Mouse (Mus musculus) heart, adult 11 months (tissue): ENCODE results near the gene Ankrd11.
A peak's percentile ranks its signal among the peaks of the same experiment; 100 is the strongest.

ENCODE experiments used
- DNase-seq: peaks from one replicate; pipeline ENCODE4 v3.0.0; 2022

The Ankrd11 gene

DNA sequence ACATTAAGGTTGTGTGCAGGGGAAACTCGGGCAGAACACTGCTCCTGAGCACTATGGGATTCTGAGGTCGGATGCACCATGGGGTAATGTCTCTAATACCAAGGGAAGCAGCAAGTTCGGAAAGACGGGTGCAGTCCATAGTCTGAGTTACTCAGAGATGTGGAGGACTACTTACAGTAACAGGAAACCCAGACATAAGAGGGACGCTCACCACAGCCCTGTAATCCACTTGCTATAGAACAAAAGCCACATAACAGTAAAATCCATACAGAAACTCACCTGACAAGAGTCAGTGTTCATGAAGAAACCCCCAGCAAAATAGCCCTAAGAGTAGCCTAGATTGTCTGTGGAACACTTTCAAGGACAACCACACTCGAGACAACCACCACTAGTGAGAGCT lies 118.0 kb downstream of the Ankrd11 start:
- no peak for DNase-seq

DNA sequence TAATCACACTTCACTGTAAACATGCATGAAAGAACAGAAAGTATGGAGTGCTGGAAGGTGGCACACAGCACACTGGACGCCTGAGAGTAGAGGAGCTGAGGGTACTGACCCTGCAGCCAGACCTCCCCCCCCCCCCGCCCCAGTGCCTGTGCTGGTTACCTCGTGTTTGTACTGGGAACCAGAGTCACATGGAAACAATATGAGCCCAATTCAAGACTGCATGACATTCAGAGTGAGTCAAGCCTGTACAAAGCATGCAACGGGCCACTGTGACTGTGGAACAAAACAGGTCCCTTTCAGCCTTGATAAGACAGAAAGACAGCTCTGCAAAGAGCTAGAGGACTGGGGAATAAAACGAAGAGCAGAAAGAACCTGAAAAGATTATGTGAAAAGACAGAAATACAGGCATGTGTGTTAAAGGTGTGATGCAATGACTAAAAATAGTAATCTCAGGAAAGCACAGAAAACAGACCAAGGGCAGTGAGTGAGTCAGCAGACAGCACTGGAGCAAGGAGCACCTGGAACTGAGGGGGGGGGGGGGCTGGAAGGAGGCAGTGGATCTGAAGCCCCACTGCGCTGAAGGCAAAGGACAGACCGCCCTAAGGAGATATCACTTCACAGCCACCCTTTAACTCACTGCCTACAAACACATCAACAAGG lies 118.5 kb downstream of the Ankrd11 start:
- DNase-seq: peak; percentile 91

DNA sequence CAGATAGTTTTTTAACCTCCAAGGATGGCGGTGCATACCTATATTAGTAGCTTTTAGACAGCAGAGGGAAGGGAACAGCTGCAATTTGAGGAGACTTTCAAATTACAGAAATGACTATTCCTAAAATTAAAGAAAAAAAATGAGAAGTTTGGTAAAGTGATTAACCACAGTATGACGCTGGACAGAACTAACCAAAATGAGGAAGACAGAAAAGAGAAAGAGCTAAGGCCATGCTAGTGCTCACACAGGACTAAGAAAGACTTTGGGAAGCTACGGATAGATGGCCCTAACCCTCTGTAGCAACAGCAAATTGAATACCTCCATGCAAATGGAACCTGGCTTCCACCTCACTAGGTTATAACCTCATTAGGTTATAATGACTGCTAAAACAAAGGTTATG lies 119.1 kb downstream of the Ankrd11 start:
- DNase-seq: no peak

DNA sequence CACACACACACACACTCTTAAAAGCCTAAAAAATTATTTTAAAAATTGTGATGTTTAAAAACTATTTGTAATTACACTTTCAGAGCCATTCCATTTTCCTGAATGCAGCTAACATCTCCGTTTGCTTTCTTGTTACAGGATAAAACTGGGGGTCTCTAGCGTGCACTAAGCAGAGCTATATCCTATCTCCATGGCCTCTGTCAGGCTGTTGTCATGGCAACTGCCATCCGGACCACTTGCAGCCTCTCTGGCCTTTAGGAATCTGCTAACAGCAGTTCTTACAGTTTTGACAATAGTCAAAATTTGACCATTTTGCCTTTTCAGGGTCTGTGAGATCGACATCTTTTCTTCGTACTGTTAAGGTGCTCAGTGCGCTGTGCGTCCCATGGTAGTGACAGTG lies 121.2 kb downstream of the Ankrd11 start:
- no peak for DNase-seq

DNA sequence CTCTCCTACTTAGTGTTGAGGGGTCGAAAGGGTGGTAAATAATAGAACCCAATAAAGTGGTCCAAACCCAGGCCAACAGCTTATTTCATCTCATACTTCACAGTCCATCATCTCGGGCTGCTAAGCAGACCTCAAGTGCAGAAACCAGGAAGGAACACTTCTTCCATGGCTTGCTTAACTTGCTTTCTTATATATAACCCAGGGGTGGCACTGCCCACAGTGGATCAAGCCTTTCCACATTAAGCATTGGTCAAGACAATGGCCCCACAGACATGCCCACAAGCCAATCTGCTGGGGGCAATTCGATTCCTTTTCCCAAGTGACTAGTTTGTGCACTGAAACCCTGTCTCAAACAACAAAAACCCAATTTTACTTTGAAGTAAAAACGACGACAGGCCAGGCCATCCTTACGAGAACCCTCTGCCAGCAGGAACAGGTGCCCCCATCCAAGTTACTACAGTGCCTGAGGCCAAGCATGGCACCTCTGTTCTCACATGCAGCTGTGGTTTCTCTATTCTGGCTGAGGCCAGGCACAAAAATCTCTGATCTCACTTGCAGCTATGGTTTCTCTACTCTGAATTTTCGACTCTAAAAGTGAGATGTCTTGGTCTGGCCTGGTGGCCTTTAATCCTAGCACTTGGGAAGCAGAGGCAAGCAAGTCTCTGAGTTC lies 123.5 kb downstream of the Ankrd11 start:
- peak; percentile 75 for DNase-seq

DNA sequence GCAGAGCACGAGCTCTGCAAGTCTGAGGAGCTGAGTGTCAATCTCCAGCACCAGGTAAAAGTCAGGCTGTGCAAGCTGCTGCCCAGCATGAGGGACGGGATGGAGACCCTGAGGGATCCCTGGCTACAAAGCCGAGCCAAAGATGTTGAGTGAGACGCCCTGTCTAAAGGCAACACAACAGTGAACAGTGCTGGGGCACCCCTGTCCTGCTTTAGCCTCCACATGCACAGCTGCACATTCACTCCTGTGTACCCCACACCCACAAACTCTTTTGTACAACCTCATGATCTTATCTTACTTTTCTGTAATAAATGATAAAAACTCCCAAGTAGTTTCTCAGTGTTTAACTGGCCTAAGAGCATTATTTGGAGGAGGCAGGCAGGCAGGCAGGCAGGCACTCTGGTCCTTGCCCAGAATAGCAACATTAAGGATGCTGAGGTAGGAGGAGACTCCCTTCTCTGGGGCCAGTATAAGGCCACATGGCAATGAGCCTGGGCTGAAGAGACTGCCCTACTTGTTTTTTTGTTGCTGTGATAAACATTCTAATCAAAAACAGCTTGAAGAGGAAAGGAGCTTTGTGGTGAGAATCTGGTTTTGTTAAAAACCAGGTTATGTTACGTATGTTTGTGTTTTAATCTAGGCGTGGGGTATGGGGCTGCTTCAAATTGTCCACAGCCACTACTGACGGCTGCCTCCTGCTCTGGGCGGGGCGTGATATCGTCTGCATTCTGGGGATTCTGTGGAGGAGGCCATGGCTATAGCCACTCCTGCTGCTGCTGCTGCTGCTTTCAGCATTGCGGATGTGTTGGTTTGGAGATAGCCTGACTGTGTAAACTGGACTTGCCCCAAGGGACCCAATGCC lies 124.3 kb downstream of the Ankrd11 start:
- DNase-seq: peak; percentile 97

DNA sequence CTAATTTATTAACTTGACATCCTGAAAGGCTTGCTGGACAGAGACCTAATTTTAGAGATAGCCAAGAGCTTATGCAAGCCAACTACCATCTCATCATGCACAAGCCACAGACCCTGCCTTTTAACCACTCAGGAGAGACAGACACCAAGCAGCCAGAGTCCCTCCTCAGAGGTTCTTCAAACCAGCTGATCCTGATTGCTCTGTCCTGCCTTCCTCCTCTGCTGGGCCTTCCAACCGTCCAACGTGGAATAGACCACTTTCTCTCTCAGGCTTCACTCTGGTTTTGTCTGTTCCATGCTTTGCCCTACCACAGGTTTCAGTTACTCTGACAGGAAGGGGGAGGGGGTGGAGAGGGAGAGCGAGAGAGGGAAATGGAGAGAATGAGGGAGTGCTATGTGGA lies 125.3 kb downstream of the Ankrd11 start:
- DNase-seq: peak; percentile 73

DNA sequence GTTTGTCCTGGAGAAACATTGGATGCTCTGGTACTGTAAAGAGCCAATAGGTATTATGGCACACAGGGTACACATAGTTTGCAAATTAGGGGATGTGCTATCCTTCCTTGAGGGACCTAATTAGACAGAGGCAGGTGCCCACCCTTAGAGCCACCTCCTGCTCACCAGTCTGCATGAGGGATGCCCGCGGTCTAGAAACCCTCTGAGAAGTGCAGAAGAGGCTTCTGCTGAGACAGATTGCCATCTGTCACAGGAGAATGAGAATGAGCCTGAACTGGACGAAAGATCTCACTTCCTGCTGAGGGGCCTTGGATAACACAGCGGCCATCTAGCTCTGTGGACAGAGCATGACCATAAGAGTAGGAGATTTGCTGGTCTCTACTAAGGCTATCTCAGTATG lies 129.2 kb downstream of the Ankrd11 start:
- DNase-seq: no peak

DNA sequence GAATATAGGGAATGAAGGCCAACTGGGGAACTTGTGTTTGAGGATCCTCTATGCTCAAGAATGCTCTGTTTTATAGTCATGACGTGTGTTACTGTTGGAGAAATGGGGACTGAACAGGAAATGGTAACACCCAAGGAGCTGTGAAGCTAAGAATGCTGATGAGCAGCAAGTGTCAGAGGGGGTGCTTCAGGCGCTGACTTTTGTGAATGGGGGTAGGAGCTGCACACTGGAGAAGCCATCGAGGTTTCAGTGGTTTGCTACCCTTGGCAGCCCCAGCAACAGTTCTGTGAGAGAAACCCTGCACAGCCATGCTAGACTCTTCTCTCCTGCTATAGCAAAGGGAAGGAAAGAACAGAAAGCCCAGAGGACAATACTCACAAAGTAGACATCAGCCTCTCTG lies 129.9 kb downstream of the Ankrd11 start:
- no peak for DNase-seq

DNA sequence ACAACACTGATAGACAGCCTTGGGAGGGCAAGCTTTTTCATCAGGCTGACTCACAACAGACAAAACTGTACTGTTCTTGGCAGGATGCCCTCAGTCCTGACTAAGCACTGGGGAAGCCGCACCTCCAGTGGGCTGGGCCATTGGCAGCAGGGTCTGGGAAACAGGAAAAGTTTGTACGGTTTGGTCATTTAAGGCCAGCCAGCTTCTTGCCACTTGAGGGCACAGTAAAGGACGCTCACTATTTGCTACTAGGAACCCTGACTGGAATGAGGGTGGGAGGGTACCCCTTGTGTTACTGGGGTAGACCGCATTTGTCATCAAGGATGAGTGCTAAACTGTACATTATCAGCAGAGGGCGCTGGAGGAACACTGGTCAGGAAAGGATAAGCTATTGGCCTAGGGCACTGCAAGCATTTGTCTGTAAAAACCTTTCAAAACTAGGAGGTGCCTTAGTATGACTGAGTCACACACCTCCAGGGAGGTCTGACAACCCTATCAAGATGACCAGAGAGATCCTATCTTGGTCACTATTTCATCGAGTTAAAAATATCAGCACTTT lies 135.5 kb downstream of the Ankrd11 start:
- DNase-seq: peak; percentile 99

DNA sequence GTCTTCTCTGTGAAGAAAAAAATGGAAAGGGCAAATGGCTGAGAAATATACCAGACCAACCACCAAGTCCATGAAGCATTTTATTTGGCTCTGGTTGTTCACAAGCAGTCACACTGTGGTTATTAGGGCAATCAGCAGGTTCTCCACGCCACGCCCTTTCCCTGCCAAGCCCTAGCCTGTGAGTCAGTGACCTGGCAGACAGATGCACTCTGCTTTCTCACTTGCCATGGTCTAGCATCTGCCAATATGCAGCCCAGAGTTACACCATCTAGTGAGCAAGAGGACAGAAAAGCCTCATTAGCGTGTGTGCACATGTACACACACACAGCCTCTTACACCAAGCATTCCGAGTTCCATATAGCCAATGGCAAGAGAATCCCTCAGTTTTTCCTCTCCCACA lies 136.7 kb downstream of the Ankrd11 start:
- peak; percentile 96 for DNase-seq

DNA sequence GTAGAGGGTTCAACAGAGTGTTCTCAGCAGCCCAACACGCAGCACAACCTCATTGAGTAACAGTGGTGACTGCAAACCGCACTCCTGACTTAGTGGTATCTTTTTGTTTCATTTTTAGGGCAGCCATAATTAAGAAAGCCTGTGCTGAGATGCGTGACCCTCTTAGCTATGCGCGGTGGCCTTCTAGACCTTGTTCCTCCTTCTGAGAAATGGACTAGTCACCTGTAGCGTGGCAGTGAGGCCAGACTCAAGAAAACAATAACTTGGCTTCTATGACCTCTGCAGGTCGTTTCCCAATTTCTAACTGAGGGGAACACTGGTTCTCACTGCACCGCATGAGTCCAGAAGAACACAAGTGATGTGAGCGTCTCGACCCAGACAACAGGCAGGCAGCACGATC lies 137.6 kb downstream of the Ankrd11 start:
- DNase-seq: no peak

DNA sequence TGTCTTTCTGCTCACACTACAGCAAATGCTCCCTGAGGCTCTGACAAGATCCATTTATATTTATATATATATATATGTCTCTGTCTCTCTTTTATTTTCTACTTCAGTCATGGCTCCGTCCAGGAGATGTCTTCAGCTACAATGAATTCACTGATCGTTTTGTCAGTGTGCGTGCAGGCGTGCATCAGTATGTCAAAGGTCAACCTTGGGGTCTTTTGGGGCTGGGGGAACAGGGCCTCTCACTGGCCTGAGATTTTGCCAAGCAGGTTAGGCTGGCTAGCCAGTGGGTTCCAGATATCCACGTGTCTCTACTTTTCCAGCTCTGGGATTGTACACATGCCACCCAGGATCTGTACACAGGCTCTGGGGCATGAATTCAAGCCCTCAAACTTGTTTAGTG lies 139.1 kb downstream of the Ankrd11 start:
- DNase-seq: no peak

DNA sequence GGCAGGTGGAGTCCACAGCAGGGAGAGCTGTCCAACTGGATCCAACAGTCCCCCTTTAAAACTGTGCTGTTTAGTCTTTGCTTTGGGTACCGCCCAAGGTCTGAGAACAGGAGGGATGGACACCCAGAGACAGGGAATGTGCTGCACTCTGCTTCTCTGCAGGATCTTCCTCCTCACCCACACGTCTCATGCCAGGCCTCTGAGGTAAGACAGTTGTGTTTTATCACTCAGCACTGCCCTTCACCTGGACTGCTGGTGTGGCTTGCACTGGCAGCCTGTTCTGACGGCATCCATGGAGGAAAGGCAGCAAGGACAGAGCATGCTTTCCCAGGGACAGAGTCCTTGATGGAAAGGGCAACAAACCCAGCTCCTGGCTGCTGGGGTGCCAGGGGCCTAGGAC lies 139.5 kb downstream of the Ankrd11 start:
- DNase-seq: no peak

DNA sequence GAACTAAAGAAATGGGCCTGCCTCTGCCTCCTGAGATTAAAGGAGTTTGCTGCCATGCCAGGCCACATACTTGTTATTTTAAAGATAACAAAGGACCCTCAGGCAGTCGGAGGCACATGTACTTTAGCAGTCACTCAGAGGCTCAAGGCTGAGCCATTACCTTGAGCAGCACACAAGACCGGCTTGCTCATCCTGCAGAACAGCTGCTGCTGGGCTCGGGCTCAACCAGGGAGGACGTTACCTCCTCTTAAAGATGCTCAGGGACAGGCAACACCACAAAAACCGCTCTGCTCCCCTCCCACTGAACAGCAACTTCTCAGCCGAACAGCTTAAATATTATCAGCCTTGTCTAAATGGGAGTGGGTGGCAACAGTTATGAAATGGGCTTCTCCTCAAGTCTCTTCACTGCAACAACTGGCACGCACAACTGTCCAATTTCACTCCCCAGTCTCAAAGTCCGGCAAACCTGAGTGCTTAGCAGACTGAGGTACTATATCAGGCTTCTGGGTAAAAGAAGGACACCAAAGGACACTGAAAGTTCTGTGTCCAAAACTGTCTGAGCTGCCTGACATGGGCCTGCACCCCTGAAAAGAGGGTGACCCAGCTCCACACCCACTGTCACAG lies 140.1 kb downstream of the Ankrd11 start:
- DNase-seq: no peak

DNA sequence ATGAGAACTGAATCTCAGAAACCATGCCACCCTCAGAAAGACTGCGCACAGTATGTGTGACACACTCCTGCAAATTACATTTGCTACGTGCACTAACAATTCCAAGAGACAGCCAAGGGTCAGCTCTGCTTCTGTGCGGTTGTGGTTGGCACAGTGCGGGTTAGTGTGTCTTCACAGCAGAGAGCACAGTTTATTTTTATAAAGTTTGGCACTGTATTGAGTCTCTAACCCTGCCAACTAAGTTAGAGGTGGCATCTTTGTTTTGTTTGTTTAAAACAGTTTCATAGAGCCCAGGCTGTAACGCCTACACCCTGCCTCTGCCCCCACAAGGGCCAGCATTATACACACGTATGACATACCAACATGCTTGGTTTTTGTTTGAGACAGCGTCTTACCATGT lies 140.6 kb downstream of the Ankrd11 start:
- DNase-seq: no peak

DNA sequence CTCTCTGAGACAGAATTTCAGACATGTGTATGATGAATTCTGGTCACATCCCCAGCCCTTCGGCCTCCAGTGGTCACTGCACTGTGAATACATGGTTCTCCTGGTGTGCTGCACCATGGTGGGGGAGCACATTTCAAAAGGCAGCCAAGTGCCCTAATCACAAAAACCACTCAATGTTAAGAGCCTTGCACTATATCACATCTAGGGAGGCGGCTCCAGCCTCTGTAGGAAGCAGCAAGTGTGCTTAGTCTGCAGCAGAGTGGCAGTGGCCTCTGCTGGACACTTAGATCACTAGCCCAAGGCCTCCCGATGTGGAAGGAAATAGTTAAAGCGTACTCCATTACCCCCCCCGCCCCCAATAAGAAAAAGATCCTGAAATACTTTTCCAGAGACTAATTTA lies 143.0 kb downstream of the Ankrd11 start:
- no peak for DNase-seq

DNA sequence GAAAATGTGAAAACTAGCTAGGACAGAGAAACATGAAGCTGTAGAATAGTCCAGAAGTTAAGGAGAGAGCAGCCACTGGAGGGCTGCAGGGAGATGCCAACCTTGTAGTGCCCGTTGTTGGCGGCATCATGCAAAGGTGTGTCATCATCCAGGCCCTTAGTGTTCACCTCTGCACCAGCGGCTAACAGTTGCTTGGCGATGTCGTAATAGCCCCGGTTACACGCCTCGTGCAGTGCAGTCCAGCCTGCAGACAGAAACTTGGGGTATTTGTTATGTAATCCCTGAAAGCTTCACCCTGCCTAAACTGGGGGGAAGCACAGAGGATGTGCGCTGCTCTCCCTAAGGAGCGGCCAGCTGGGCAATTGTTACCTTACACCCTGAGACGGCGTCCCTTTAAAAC lies 143.6 kb downstream of the Ankrd11 start:
- no peak for DNase-seq

DNA sequence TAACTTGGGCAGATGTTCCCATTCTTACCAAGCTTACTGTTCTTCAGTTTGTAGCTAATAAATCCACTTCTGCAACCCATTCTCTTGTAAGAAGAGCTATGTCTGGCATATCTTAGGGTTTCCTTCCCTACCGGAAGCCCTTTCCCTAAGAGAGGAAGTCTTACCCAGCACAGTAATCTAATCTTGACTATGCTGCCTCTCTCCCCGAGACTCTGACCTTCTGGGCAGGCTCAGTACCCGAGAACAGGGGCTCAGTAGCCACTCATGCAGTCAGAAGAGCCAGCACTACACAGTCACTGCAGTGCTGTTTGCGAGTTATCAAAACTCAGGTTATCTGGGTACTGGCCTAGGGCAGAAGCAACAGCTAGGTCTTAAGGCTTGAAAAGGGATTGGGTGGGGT lies 144.1 kb downstream of the Ankrd11 start:
- no peak for DNase-seq

DNA sequence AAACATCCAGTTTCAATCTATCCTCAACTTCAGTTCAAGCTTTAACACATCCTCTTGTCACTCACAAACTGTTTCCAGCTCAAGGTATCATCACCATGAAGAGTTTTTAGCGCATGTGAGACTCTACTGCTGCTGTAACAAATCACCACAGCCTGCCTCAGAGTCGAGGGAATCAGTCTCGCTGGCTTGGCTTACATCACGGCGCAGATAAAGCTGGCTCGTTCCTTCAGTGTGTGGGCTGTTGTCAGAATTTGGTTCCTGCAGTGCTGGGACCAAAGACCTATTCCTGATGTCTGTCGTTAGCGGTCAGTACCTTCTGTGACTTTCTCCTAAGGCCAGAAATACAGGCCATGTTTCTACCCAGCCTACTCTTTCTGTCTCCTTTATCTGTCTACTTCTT lies 144.9 kb downstream of the Ankrd11 start:
- no peak for DNase-seq

DNA sequence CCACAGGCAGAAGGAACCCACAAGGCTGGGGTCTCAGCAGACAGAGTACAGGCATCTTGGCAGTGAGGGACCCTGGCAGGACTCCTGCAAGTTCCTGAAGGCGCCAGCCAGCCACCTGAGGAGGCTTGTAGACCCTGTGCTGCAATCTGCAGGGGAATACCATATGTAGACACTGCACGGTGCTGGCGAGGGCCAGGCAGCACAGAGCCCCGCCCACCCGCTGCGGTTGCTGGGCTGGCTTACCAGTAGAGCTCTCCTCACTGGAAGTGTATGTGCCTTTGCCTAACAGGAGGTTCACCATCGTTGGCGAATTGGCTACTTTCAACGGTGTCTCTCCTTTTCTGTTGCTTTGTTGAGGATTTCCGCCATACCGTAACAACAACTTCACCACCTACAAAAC lies 145.8 kb downstream of the Ankrd11 start:
- DNase-seq: no peak

DNA sequence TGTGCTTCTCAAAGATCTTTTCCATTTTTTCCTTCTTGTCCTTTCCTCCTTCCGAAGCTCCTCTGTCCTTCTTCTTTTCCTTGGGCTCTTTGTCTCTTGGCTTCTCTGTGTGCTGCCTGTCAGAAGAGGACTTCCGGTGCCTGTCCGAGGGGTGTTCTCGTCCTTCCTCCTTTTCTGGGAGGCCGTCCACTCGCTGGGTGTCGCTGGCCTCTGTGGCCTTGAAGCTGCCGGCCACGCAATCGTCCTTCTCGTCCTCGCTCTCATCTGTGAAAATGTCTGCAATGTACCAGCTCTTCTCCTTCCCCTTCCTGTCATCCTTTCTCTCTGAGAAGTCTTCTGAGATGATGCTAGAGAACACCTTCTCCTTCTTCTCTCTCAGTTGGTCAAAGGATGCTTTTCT lies 148.6 kb downstream of the Ankrd11 start:
- no peak for DNase-seq

DNA sequence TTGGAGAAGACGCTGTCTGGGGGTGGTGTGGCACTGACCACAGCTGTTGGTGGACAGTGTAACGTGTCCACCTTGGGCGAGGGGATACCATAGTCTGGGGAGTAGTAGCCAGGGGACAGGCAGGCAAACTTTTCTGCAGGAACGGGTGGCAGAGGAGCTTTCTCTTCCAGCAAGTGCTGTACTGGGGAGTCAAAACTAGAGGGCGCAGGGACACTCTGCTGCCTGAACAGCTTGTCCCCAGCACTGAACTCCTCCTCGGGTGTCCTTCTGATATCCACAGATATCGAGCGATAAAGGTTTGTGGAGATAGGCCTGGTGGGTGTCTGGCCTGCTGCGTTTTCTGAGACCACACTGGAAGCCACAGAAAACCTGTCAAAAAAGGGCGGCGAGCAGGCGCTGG lies 150.6 kb downstream of the Ankrd11 start:
- no peak for DNase-seq
